Mouse (Mus musculus) olfactory bulb, adult 2 months (tissue): ENCODE results near the gene Spata6.

Source experiments
- CTCF ChIP-seq: fragments of 200-500 bp; IDR thresholded peaks from 2 replicates; pipeline ENCODE4 v1.5.1; 2012; ENCODE audit warnings: low read depth, mild to moderate bottlenecking, low read length, moderate library complexity; ENCODE audit not compliant: insufficient read depth
- POLR2A ChIP-seq: fragments of 200-500 bp; IDR thresholded peaks from 2 replicates; pipeline ENCODE4 v1.6.1; 2012; ENCODE audit warnings: mild to moderate bottlenecking, low read depth, low read length, moderate library complexity; ENCODE audit not compliant: insufficient read depth

DNA sequence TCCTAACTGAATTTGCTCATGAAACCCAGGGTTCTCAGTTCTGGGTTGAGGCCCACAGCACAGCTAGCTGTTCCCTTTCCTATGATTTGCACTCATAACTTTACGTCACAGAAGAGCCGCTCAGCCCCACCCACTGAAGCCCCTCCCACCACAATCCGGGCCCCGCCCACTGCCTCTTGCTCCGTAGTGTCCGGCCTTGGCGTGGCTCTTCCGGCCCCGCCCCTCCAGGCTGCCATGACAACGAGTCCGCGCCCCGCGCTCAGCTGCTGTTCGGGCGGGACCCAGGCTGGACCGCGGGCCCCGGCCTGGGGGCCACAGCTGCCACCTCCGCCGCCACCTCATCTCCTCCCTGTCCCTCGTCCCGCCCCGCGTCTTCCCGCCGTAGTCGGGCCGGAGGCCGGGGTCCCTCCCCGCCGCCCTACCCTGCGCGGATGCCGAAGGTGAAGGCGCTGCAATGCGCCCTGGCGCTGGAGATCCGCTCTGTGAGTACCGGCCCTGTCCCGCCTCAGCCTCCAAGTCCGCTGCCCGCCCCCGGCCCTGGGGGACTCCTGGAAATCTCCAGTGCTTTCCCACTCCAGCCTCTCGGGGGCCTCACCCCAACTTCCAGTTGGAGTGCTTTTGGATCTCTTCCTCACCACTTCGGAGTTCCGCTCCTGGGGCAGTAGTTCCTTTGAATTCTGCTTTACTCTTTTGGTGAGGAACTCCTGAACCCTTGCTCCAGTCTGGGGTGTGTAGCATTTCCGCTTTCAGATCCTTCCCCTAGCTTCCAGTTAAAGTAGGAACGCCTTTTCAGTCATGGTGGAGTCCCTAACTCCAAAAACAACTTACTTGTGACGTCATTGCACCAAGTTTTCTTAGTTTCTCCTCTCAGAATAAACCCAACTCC lies at the start of gene Spata6:
- TF ChIP-seq POLR2A, result no peak
- no peak for TF ChIP-seq CTCF
